Mouse (Mus musculus) urinary bladder, adult 2 months (tissue): ENCODE measurements around the gene Sfrp2. TPM values are rescaled to one million over a fixed set of nuclear protein-coding genes. Genes with fewer than 3 reads are reported as not detected.

Experiments
- DNase-seq: peaks from one replicate; pipeline ENCODE4 v3.0.0; 2022; ENCODE audit warnings: low spot score
- polyA plus RNA-seq: library from polyadenylated mRNA; depleted of rRNA; stranded (reverse); fragments of >200 nt; gene quantifications from 2 replicates; pipeline ENCODE4 v1.2.3, GENCODE M21; 2012

Sfrp2 gene
- polyA plus RNA-seq, 1 experiment = 29.8 TPM

DNA sequence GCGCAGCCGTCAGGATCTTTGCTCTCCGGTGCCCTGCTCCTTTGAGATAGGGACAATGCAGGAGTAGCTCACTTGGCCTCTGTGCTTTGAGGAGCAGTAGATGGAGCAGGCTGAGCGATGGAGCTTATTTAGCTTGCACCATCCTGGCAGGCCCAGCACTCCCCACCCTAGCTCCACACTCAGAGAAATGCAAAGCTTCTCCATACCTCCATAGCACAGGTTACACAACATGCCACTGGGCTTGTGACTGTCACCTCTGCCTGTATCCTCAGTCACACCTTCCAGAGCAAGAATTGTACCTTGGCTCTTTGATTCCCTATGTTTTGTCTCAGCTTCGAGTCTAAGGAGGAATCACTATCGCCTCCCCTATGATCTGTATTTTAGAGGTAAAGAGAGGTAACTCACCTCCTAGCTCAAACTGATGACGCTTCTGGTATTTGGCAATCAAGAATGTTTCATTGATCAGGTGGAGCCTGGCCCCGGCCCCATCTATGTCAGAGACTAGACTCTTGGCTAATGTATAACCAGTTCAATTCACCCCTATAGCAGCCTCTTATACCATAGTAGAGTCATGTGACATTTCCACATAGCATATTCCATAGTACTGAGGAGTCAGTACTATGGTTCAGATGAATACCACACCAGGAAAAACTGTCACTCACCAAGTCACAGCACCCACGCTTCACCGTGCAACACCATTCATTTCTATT lies 5.2 kb downstream of the Sfrp2 start:
- DNase-seq = no peak

DNA sequence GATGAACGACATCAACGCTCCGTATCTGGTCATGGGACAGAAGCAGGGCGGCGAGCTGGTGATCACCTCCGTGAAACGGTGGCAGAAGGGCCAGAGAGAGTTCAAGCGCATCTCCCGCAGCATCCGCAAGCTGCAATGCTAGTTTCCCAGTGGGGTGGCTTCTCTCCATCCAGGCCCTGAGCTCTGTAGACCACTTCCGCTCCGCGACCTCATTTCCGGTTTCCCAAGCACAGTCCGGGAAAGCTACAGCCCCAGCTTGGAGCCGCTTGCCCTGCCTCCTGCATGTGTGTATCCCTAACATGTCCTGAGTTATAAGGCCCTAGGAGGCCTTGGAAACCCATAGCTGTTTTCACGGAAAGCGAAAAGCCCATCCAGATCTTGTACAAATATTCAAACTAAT lies 7.2 kb downstream of the Sfrp2 start:
- no peak for DNase-seq

DNA sequence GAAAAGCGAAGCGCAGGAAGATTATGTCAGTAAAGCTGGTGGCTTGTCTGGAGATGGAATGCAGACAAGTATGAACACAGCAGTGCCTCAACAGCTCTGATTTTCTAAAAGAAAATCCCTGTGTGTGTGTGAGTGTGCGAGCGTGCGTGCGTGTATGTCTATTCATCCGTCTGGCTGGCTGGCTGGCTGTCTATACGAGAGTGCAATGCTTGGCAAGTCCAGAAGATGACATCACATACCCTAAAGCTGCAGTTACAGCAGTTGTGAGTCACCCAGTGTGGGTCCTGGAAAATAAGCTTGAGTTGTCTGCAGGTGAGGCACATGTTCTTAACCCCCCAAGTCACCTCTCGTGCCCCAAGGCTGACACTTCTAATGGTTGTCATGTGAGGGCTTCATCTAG lies 9.3 kb downstream of the Sfrp2 start:
- no peak for DNase-seq

DNA sequence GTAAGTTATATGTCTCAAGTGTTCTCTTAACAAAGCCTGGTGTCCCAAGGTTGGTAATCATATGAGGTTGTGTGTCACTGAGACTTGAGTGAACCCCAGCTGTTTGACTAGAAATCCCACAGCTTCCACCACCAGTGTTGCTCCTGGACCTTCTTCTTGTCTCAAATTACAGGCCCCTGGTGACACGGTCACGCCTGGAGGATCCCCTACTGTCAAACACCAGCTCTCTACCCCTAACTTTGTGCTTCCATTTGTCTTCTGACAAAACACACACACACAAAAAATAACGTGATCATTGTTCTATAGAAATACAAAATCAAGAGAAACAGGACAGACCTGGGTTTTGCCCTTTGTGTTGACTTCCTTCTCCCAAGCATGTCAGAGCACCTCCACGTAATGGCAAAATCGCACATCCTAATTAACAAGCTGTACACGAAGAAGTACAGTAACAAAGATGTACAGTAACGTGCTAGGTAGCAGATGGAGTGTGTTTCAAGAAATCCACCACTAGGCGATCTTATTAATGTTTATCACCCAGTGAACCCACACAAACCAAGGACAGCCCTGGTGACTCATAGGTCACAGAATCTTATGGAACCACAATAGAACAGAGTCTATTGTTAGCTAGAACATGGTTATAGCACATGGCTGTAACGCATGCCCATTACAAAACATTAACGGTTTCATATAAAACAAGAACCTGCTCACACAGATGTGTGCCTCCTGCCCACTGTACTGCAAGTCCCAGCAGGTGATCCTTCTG lies 15.5 kb downstream of the Sfrp2 start:
- no peak for DNase-seq

DNA sequence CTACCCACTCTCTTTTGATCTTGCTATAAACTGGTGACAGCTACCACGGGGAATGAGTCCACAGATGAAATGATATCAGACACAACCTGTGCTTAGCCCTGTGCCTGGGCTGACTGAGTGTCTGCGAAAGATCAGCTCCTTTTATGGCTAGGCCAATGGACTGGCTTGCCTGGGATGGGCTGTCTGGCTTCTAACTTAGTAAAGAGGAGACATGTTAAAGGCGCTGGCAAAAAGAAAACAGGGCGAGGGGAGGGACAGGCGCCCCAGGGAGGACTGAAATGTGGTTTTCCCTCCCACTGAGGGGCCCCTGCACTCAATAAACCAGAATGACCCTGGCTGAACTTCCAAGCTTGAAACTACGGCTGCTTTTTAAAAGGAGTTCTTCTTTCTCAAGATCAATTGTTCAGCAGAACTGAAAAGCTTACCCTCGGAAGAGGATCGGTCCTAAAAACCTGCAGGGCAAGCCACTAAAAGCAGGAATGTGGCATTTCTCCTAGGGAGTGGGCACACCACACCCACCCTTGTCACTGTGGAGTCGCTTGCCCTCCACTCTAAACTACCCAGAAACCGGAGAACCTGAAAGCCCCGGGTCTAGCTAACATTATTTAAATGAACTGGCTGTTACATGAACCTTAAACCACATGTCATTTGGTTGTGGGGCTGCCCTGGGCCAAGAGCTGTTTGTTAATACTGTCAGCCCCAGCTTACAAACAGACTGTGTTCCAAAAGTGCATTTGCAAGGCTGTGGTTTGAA lies 17.8 kb downstream of the Sfrp2 start:
- DNase-seq = no peak

DNA sequence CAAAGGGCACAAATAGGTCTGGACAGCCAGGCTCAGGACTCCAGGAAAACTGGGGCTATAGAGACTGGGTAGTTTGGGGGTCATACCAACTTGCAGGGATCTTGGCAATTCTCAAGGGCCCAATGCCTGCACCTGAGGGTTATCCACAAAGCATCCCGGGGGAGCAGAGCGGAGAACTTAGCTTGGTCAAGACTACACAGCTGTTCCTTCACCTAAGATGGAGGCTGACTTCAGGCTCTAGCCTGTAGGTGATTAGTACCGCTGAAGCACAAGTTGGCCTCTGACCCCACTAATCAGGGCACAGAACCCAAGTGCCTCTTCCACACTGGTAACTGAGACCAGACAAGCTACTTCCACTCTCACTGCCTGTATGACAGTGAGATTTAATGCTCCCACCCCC lies 18.6 kb downstream of the Sfrp2 start:
- no peak for DNase-seq

DNA sequence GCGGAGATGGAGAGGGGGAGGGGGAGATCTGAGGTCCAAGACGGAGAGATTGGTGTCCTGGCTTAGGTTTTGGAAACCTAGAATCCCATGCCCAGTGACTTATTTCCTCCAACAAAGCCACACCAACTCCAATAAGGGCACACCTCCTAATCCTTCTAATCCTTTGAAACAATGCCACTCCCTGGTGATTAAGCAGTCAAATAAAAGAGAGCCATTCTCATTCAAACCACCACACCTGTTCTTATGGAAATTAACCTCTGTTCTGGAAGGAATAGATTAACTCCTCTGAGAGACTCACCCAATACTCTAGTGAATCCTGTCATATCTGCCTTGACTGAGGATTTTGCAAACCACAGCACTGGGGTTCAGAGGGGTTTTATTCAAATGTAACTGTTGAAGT lies 21.0 kb downstream of the Sfrp2 start:
- DNase-seq = no peak

DNA sequence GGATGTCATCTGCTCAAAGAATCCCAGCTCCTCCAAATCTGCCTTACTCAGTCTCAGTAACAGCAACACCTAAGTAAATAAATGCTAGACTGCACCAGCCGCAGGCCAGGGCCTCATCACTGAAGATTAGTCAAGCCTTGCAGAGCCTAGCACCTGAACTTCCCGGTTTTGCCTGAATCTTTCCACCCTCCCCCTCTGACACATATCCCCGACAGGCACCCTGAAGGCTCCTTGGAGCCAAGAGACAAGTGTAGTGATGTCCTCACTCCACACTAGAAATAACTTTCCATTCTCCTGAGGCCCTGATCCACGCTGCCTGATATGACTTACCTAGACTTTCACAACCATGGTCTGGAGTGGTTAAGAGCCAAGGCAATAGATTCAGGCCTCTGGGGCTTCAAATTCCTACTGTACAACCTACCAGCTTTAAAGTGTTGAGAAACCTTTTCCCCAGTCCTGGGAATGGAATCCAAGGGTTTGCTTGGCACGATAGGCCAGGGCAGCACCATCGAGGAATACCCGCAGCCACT lies 21.7 kb downstream of the Sfrp2 start:
- peak; percentile 16 for DNase-seq

DNA sequence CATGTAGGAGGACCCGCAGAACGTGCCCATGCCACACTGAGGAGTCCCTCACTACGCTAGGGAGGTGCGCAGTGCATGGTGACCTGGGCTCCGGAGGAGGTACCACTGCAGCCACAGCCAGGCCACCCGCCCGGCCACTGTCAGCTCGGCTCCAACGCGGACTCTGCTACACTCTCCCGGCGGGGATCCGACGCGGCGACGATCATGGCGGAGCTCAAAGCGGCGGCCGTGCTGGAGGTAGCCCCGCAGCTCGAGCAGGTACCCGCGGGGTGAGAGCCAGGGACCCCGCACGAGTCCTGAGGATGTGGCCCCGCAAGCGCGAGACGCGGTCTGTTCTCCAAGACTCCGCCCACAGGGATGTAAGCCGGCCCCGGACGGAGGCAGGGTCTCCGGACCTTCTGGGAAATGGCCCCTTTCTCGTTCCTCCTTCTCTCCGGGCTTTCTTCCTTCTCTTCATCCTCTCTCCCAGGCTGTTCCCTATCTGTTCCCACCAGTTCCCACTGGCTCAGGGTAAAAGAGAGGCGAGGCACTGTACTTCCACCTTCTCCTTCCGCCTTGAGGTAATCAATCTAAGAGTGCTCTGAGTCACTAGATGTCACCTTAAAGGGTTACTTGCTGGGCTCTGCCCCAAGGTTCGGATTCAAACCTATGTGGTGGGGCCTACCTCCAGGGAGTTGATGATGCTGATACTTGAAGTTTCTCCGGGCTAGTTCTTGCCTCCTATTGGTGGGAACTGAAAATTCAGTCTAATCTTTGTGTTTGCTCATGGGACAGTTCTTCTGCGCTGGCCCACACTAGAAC lies 23.7 kb downstream of the Sfrp2 start:
- no peak for DNase-seq

DNA sequence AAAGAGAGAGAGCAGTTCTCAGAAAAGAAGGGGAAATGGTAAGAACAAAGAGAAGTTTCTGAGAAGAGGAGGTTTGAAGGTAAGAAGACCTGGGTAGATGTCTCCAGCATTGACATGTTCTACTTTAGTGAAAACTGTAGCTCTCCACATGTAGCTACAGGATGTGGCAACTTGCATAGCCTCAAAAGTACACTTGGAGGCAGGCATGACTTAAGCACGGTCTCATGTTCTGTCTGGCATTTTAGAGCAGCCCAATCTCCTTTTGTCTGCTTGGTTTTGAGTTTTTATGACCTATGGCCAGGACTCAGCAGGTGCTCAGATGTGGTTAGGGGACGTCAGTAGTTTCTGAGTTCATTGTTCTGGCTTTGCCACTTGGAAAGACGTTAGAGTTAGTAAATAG lies 25.3 kb downstream of the Sfrp2 start:
- no peak for DNase-seq

DNA sequence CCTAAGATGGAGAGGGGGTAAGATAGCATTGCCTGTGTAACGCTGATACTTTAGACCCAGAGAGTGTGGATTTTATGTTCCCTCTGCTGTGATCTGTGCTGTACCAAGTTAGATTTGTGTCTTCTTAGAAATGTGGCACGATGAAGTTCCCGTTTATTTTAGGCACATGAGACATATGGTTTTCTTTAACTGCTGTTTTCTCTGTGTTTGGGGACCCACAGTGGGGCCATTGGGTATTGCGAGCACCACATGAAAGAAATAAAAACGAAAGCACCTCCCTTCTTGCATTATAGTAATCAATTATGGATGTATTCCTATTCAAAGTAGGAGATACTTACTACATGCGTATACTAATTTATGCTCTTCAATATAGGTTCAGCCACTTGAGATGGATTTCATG lies 31.0 kb downstream of the Sfrp2 start:
- no peak for DNase-seq

DNA sequence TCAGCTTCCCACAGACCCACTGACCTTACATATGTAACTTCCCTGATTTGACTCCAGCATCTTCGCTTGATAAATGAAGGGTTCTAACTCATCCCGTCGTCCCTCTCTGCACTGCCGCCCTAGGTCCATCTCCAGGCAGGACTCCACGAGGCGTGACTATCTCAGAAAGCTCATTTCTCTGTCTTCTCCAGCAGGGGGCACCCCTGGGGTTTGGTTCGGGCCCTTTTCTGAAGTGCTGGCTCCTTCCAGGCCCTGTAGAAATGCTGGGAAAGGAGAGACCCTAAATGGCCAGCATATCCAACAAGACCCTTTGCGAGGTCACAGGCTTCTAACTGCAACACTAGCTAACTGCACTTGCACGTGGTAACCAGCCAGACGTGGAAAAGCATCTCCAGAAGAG lies 31.7 kb downstream of the Sfrp2 start:
- DNase-seq = peak; percentile 42

DNA sequence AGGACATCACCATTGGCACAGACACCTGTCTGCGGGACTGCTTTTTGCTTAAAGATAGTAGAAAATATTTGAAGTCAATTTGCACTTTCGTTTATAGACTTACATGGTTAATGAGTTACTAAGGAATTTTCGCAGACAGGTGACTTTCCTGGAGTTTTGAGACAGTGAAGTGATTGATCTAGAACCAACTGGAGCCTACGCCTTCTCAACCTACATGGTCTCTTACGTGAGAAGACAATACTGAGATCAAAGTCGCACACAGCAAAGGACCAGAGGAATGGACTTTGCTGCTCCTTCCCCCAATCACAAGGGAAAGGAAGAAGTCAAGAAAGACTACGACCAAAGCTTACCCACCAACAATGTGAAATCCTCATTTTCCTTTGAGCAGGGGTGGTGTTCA lies 33.4 kb downstream of the Sfrp2 start:
- DNase-seq = no peak

DNA sequence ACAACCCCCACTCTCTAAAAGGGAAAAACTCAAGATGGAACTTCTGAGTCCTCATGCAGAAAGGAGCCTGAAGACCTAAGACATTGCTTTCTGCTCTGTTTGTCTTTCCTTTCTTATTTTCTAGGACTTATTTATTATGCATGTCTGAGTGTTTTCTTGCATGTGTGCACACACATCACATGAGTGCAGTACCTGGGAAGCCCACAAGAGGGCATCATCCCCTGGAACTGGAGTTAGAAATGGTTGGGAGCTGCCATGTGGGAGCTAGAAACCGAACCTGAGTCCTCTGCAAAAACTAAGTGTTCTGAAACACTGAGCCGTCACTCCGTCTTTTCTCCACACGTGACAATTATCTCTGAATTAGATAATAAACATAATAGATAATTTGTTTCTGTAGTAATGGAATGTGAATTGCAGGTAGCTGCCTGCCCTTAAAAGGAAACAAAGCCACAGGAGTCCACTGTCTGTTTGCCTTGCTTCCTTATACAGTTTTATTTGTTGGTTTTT lies 35.6 kb downstream of the Sfrp2 start:
- DNase-seq = no peak

DNA sequence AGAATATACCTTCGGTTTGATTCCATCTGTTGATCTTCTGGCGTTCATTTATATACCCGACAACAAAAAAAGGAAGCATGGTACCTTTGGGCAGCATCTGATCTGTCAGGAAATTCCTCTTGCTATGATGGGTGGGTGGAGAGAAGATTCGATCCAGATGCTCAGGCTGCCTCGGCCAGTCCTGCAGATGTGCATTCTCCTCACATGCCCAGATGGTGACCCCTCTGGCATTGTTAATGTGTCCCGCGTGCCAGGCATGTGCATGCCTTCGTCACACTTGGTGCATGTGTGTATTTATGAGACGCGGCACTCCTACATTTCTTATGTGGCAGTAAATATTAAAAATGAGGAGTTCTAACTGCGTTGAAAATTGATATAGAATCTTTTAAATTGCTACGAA lies 42.4 kb downstream of the Sfrp2 start:
- DNase-seq = no peak

DNA sequence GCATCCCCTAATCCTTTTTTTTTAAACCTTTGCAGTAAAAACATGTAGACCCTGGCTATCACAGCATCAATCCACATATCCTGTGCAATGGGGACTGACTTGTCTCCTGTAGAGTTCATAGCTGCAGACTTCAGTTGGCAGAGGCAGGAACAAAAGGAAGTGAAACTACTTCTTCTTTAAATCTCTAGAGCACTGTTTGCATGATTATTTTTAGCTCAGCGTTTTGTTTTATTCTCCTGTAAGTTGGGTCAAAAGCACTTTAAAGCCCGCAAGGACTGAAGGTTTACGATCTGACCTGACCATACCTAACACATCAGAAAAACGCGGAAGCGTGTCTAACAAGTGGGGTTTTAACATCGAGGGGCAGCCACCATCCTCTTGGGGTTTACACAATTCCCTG lies 45.9 kb downstream of the Sfrp2 start:
- DNase-seq = no peak

DNA sequence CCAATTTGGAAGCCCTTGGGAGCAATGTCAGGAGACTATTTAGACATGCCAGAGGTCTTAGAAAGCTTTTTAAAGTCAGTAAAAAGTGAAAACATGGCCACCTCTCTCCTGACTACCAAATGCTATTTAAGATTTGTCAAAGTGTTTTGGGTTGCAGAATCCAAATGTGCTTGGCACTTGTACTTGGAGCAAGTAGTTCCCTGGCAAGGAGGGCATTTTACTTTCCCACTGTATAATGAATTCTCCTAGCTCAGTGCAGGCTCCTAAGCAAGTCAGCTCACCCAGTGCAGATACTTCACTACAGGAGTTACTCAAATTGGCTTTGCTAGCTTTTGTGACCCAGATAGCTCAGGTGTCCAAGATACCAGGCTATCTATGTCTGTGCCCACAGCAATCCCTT lies 46.7 kb downstream of the Sfrp2 start:
- no peak for DNase-seq

DNA sequence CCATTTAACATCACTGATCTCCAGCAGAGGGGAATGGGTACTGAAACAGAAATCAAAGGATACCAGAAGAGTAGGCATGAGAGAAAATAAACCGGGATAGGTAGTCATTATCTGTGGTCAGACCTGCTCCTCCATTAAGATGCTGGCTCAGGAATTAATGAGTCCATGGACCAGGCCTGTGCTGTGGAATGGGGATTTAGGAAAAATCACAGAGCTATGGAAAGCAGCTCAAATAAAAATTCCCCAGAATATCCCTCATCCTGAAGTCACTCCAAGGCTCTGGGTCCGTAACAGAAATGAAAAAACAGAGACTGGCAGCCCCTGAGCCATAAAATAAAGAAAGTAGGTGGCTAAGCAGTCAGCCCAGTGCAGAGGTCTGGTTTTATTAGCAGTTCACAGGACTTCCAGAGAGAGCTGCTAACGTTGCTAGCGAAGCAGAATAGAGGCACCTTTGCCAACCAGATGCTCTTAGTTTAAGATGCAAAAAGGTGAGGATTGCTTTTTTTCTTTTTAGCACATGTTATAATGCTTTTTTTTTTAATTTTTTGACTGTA lies 50.3 kb downstream of the Sfrp2 start:
- DNase-seq = no peak

DNA sequence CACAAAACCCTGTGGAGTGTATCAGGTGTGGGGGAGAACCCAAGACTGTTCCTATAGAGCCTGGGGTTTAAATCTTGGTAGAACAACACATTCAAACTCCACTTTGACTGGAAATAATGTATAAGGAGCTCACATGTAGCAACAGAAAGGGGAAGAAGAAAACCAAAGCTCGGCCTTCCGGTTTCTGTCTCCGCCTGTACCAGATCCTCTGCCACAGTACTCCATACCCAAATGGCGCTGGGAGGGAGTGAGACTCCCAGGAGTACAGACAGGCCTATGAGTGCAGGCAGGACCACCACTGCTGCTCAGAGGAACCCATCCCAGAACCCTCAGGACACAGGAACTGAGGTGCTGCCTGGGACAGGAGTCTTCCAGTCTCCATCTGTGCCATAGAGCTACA lies 57.7 kb downstream of the Sfrp2 start:
- DNase-seq = no peak
